Mouse (Mus musculus) liver, embryonic 14.5 days (tissue): ENCODE results near the gene Kcnc3. TPM values are rescaled to one million over a fixed set of nuclear protein-coding genes. Genes with fewer than 3 reads are reported as not detected.

Experiments
- ATAC-seq: fragments of 200-750 bp; cut with Nextera tagmentation; 2 replicates; pipeline ENCODE4 v1.8.0; 2017; ENCODE audit warnings: moderate number of reproducible peaks, mild to moderate bottlenecking, moderate library complexity; ENCODE audit not compliant: insufficient read depth
- DNase-seq, 3 experiments: peaks; one replicate each; pipeline ENCODE4 v3.0.0-alpha.2; 2012 to 2013; ENCODE audit warnings: low read depth in 3 of 3, low spot score in 3 of 3
- H3K27ac ChIP-seq: fragments of 300-500 bp; sonication (generic); 2 replicates; pipeline ENCODE4 v1.5.1; 2014; ENCODE audit warnings: moderate library complexity, mild to moderate bottlenecking, control low read depth, inconsistent platforms
- H3K27me3 ChIP-seq: fragments of 300-500 bp; sonication (generic); 2 replicates; pipeline ENCODE4 v1.6.1; 2014; ENCODE audit warnings: mild to moderate bottlenecking, low read length, moderate library complexity; ENCODE audit not compliant: control insufficient read depth, insufficient read depth
- H3K36me3 ChIP-seq: fragments of 300-500 bp; sonication (generic); replicated peaks from 2 replicates; pipeline ENCODE4 v1.6.1; 2014; ENCODE audit warnings: low read depth; ENCODE audit not compliant: control insufficient read depth, insufficient read depth
- H3K4me1 ChIP-seq, 2 experiments: fragments of 200-500 bp in 1 of 2; fragments of 300-500 bp in 1 of 2; sonication (generic) in 1 of 2; replicated peaks; 2 replicates each; pipeline ENCODE4 v1.6.1; 2012 to 2014; ENCODE audit warnings: antibody characterized with exemption in 1 of 2, inconsistent platforms in 1 of 2, low read length in 1 of 2; ENCODE audit not compliant: control insufficient read depth in 2 of 2, insufficient read depth in 2 of 2
- H3K4me2 ChIP-seq: fragments of 300-500 bp; sonication (generic); 2 replicates; pipeline ENCODE4 v1.6.1; 2014; ENCODE audit warnings: low read depth, mild to moderate bottlenecking, control low read depth, moderate library complexity
- H3K4me3 ChIP-seq, 2 experiments: fragments of 200-500 bp in 1 of 2; fragments of 300-500 bp in 1 of 2; sonication (generic) in 1 of 2; 2 replicates each; pipeline ENCODE4 v1.5.1; 2012 to 2014; ENCODE audit warnings: low read depth in 2 of 2, low read length in 2 of 2, mild to moderate bottlenecking in 2 of 2, control low read depth in 1 of 2, inconsistent platforms in 1 of 2, moderate library complexity in 1 of 2; ENCODE audit not compliant: insufficient read depth in 1 of 2
- H3K9ac ChIP-seq: fragments of 300-500 bp; sonication (generic); replicated peaks from 2 replicates; pipeline ENCODE4 v1.6.1; 2014; ENCODE audit warnings: mild to moderate bottlenecking, control low read depth, moderate library complexity
- H3K9me3 ChIP-seq: fragments of 300-500 bp; sonication (generic); 2 replicates; pipeline ENCODE4 v1.6.1; 2016; ENCODE audit warnings: low read length, mixed read lengths; ENCODE audit not compliant: control insufficient read depth
- CTCF ChIP-seq: IDR thresholded peaks from 2 replicates; pipeline ENCODE4 v1.5.1; 2016; ENCODE audit warnings: antibody characterized with exemption, low read depth, control low read depth
- EP300 ChIP-seq: IDR thresholded peaks from 2 replicates; pipeline ENCODE4 v1.6.1; 2016; ENCODE audit warnings: antibody characterized with exemption, low read depth
- WGBS: fragments of 180-500 bp; shearing (Covaris S2); extraction: QIAGEN DNeasy Blood & Tissue Kit; methylation state at CpG from one replicate; pipeline ENCODE4 v1.1.7; 2014; ENCODE audit not compliant: insufficient replicate concordance; 5-methylcytosine and 5-hydroxymethylcytosine counted together
- polyA plus RNA-seq, 2 experiments: library from polyadenylated mRNA; depleted of rRNA in 1 of 2; stranded (reverse) in 1 of 2; unstranded in 1 of 2; fragments of >200 nt; fragmentation: Nextera tagmentation in 1 of 2; extraction: Ambion mirVana in 1 of 2; gene quantifications; 2 replicates each; pipeline versions ENCODE4 v1.2.1 to v1.2.3; 2012 to 2014

The Kcnc3 gene
- polyA plus RNA-seq (2012; rRNA removed) (0.16 and 0.24 TPM in 2 replicates), polyA plus RNA-seq (2014; fragmentation: Nextera tagmentation; extraction: Ambion mirVana) (not detected in 2 replicates)

- Histone ChIP-seq H3K27ac (no peak within 1 kb of the TSS), H3K9ac (no peak within 1 kb of the TSS), H3K36me3 (no peaks in the 10 kb centered on the region), H3K4me1 (peaks cover 0 to 1% of the 10 kb centered on the region in 2 experiments; a peak in 1 of 4 replicates), H3K9me3 (no peaks in the 10 kb centered on the region), H3K4me3 (peak within 1 kb of the TSS; percentile 10 to 45; a peak in 3 of 4 replicates), H3K4me2 (peak within 1 kb of the TSS; percentile 63), H3K27me3 (peaks cover 80% of the 10 kb centered on the region)
- peak; percentile 91 for ATAC-seq
- TF ChIP-seq EP300, result no peak
- no peak for TF ChIP-seq CTCF
- WGBS, result 1% methylated on average over 80 of the region's 80 CpGs
- DNase-seq, result peak; percentile 54 to 66 (median 63)
These were observed at the start of gene Kcnc3 for GRCm38 (mm10) chr7:44590402-44591347. TSS of gene Kcnc3 (plus strand) at chr7:44590664.

DNA sequence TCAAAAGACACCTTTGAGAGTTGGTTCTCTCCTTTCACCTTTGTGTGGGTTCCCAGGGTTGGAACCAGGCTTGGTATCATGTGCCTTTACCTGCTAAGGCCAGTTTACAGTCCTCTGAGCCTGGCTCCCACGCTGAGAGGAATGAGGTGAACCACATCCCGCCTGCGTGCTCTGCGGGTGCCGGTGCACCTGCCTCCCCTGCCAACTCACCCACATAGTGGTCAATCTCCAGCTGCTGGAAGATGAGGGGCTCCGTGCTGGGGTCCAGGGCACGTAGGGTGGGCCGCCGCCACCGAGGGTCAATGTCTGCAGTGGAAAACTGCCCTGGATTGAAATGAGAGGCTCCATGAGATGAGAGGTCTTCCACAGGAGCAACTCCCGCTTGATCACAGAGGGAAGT lies 47.9 kb upstream of the Kcnc3 start:
- Histone ChIP-seq H3K4me1 (peaks cover 5 to 7% of the 10 kb centered on the region in 2 experiments), H3K27me3 (no peaks in the 10 kb centered on the region), H3K9ac (no peak overlapping the region), H3K4me2 (no peak overlapping the region), H3K36me3 (peaks cover 49% of the 10 kb centered on the region), H3K27ac (no peak overlapping the region), H3K4me3 (no peak overlapping the region), H3K9me3 (no peaks in the 10 kb centered on the region)
- DNase-seq, result no peak
- WGBS, result 87% methylated on average over 11 of the region's 11 CpGs
- ATAC-seq, result no peak
- TF ChIP-seq EP300 (no peak), CTCF (no peak)

DNA sequence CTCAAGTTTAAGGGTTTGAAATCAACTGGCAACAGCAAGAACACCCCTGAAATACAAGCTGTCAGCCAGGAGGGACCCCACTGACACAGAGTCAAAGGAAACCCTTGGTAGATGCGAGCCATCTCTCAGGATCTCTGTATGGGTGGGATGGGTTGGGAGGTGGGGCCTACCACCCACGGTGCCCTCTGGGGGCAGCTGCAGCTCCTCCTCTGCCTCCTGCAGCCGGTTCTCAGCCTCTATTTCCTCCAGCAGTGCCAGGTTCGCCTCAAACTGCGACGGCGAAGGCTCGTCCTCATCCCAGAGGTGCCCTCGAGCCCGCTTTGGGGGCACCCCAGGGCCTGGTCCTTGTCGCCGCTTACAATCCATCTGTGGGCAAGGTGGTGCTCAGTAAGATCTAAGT lies 47.4 kb upstream of the Kcnc3 start:
- H3K9ac ChIP-seq, result no peak overlapping the region
- no peak for TF ChIP-seq EP300
- no peak for TF ChIP-seq CTCF
- H3K27me3 ChIP-seq, result no peaks in the 10 kb centered on the region
- DNase-seq (no peak), ATAC-seq (no peak)
- 79% methylated on average over 12 of the region's 12 CpGs for WGBS
- H3K4me3 ChIP-seq, result no peak overlapping the region
- H3K4me1 ChIP-seq, result peaks cover 7 to 10% of the 10 kb centered on the region in 2 experiments
- no peak overlapping the region for H3K4me2 ChIP-seq
- no peak overlapping the region for H3K27ac ChIP-seq
- no peaks in the 10 kb centered on the region for H3K9me3 ChIP-seq
- H3K36me3 ChIP-seq, result peaks cover 44% of the 10 kb centered on the region

GRCm38 (mm10) chr7:44546274-44546673 lies 44.2 kb upstream of the Kcnc3 start:
- 87% methylated on average over 3 of the region's 3 CpGs for WGBS
- ATAC-seq (no peak), DNase-seq (no peak)
- Histone ChIP-seq H3K4me3 (no peak overlapping the region), H3K27ac (no peak overlapping the region), H3K4me1 (peaks cover 7 to 10% of the 10 kb centered on the region in 2 experiments), H3K9me3 (no peaks in the 10 kb centered on the region), H3K36me3 (peaks cover 31% of the 10 kb centered on the region), H3K27me3 (no peaks in the 10 kb centered on the region), H3K9ac (no peak overlapping the region), H3K4me2 (no peak overlapping the region)
- TF ChIP-seq CTCF, result no peak
- TF ChIP-seq EP300, result no peak

DNA sequence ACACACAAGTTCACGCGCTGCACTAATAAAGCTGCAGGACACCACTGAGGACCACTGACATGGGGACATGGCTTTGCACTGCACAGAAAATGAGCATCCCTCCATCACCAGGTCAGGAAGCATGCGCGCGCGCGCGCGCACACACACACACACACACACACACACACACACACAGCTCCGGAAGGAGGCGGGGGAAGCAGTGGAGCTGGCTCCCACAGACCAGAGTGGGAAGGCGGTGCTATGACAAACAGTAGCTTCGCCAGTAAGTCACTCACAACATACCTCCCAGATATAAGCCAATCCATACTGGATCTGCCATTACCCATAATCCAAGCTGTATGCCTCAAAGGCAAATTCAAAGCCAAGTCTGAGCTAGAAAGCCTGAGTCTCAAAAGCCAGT lies 43.4 kb upstream of the Kcnc3 start:
- no peaks in the 10 kb centered on the region for H3K9me3 ChIP-seq
- peaks cover 32% of the 10 kb centered on the region for H3K36me3 ChIP-seq
- TF ChIP-seq EP300, result no peak
- TF ChIP-seq CTCF, result no peak
- peak overlapping the region; percentile 99 for H3K4me2 ChIP-seq
- H3K27ac ChIP-seq, result peak overlapping the region; percentile 85; the same call in 1 of the 2 replicates
- 92% methylated on average over 13 of the region's 13 CpGs for WGBS
- no peak for ATAC-seq
- H3K9ac ChIP-seq, result peak overlapping the region; percentile 88
- no peaks in the 10 kb centered on the region for H3K27me3 ChIP-seq
- H3K4me1 ChIP-seq, result peaks cover 7 to 10% of the 10 kb centered on the region in 2 experiments
- DNase-seq, result no peak
- peak overlapping the region; percentile 77 to 88 for H3K4me3 ChIP-seq
